Mouse (Mus musculus) kidney, postnatal 0 days (tissue): Measurements from ENCODE around the gene Mpig6b. TPM values are rescaled to one million over a fixed set of nuclear protein-coding genes. Genes with fewer than 3 reads are reported as not detected.

Experiments
- ATAC-seq: fragments of 200-750 bp; cut with Nextera tagmentation; replicated peaks from 2 replicates; pipeline ENCODE4 v1.8.0; 2017; ENCODE audit warnings: low read depth, moderate number of reproducible peaks, moderate TSS enrichment, moderate library complexity; ENCODE audit not compliant: low FRiP score
- DNase-seq: peaks from one replicate; pipeline ENCODE4 v3.0.0-alpha.2; 2016; ENCODE audit warnings: low spot score
- H3K27ac ChIP-seq: fragments of 300-500 bp; sonication (generic); 2 replicates; pipeline ENCODE4 v1.5.1; 2014; ENCODE audit warnings: mild to moderate bottlenecking
- H3K27me3 ChIP-seq: fragments of 300-500 bp; sonication (generic); 2 replicates; pipeline ENCODE4 v1.6.1; 2014; ENCODE audit warnings: low read length, mixed read lengths; ENCODE audit not compliant: insufficient read depth
- H3K36me3 ChIP-seq: fragments of 300-500 bp; sonication (generic); 2 replicates; pipeline ENCODE4 v1.6.1; 2014; ENCODE audit warnings: low read length, mixed read lengths; ENCODE audit not compliant: insufficient read depth
- H3K4me1 ChIP-seq: fragments of 300-500 bp; sonication (generic); replicated peaks from 2 replicates; pipeline ENCODE4 v1.6.1; 2014; ENCODE audit warnings: antibody characterized with exemption, low read length, mixed read lengths; ENCODE audit not compliant: insufficient read depth
- H3K4me2 ChIP-seq: fragments of 300-500 bp; sonication (generic); 2 replicates; pipeline ENCODE4 v1.6.1; 2014; ENCODE audit warnings: mild to moderate bottlenecking, low read length, moderate library complexity, mixed read lengths
- H3K4me3 ChIP-seq: fragments of 300-500 bp; sonication (generic); replicated peaks from 2 replicates; pipeline ENCODE4 v1.5.1; 2014; ENCODE audit warnings: low read depth, low read length
- H3K9ac ChIP-seq: fragments of 300-500 bp; sonication (generic); 2 replicates; pipeline ENCODE4 v1.6.1; 2014; ENCODE audit warnings: low read depth, low read length
- H3K9me3 ChIP-seq: fragments of 300-500 bp; sonication (generic); replicated peaks from 2 replicates; pipeline ENCODE4 v1.6.1; 2016; ENCODE audit warnings: low read length, inconsistent platforms, mixed read lengths
- CTCF ChIP-seq: IDR thresholded peaks from 2 replicates; pipeline ENCODE4 v1.5.1; 2016; ENCODE audit warnings: antibody characterized with exemption, low read depth, mild to moderate bottlenecking, moderate library complexity
- WGBS: fragments of 180-500 bp; shearing (Covaris S2); extraction: QIAGEN DNeasy Blood & Tissue Kit; methylation state at CpG from one replicate; pipeline ENCODE4 v1.1.7; 2014; 5-methylcytosine and 5-hydroxymethylcytosine counted together
- polyA plus RNA-seq: library from polyadenylated mRNA; unstranded; fragments of >200 nt; fragmentation: Nextera tagmentation; extraction: Ambion mirVana; gene quantifications from 2 replicates; pipeline ENCODE4 v1.2.1, GENCODE M21; 2015

Gene Mpig6b
- polyA plus RNA-seq, 1 experiment from 2014 or later = 0.36 TPM

DNA sequence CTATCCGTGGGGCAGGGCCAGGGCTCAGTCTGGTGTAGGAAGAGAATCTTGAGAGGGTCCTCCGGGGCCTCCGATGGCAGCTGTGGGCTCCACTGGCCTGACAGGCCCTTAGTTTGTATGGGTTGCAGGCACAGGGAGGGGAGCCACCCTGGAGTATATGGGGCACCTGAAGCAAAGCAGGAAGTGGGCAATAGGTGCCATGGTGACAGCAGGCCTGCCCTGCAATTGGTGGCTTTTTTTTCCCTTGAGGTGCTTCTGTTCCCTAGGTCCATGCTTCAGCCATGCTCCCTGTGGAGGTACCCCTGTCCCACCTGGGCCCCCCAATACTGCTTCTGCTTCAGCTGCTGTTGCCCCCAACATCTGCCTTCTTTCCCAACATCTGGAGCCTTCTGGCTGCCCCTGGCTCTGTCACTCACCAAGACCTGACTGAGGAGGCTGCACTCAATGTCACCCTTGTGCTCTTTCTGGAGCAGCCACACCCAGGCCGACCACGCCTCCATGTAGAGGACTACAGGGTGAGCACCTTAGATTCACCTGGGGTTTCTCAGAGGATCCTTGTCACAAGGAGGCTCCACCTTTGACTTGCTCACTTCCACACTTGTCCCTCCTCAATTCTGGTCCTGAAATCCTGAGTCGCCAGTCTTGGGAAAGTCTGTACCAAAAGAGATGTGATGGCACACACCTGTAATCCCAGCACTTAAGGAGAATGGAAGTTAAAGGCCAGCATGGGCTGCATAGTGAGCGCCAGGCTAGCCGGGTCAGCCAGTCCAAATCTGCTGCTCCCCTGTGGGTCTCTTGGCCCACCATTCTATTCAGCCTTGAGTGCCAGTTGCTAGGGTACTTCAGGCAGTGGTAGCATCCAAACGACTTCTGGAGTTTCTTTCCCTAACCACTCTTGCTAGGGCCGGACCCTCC lies 48.9 kb downstream of the Mpig6b start:
- Histone ChIP-seq H3K9ac (no peak overlapping the region), H3K36me3 (peaks cover 43% of the 10 kb centered on the region), H3K27ac (0 out of 2 replicates have a peak overlapping the region, but pooled peaks have one; percentile 8), H3K4me1 (no peaks in the 10 kb centered on the region), H3K4me3 (no peak overlapping the region), H3K4me2 (no peak overlapping the region), H3K9me3 (no peaks in the 10 kb centered on the region), H3K27me3 (no peaks in the 10 kb centered on the region)
- WGBS = 75% methylated on average over 10 of the region's 10 CpGs
- DNase-seq (no peak), ATAC-seq (no peak)
- TF ChIP-seq CTCF = no peak

DNA sequence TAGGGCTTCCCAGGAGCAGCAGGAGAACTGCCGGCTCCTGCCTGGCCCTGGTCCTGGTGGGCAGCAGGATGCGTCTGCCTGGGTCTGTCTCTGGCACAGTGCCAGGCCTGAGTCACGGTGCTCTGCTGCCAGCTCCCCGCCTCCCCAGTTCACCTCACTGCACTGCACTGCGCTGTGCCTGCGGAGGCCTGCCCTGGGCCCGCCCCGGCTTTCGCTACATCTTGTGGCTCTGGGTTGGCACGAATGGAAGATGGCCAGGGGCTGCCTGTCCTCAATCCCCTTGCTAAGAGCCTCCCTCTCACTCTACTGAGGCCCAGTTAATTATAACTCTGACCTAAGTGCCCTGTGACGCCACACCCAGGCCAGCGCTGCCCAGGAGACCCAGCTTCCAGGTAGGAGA lies 49.6 kb downstream of the Mpig6b start, which contains the start of gene Vwa7:
TSS of gene Vwa7 (plus strand) at position 204 of the 400 bp plus-strand sequence.
- ATAC-seq = peak; percentile 30
- H3K9me3 ChIP-seq = no peaks in the 10 kb centered on the region
- H3K4me3 ChIP-seq = no peak within 1 kb of the TSS
- H3K9ac ChIP-seq = no peak within 1 kb of the TSS
- 55% methylated on average over 12 of the region's 12 CpGs for WGBS
- no peak for TF ChIP-seq CTCF
- no peak within 1 kb of the TSS for H3K4me2 ChIP-seq
- 0 out of 2 replicates have a peak within 1 kb of the TSS, but pooled peaks have one; percentile 8 for H3K27ac ChIP-seq
- H3K27me3 ChIP-seq = no peaks in the 10 kb centered on the region
- no peak for DNase-seq
- peaks cover 50% of the 10 kb centered on the region for H3K36me3 ChIP-seq
- H3K4me1 ChIP-seq = no peaks in the 10 kb centered on the region

DNA sequence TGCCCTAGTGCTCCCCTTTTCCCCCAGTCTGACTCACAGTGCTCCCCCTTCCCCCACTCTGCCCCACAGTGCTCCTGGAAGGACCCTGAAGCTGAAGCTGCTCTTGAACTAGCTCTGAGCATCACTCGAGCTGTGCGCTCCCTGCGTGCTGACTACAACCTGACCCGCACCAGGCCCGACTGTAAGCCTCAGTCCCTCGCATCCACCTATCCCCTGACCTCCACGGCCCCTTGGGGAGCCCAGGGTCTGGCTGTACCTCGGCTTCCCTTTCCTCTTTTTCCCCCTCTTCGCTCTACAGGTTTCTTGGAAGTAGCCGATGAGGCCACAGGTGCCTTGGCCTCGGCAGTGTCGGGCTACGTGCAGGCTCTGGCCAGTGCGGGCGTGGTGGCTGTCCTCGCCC lies 50.7 kb downstream of the Mpig6b start:
- Histone ChIP-seq H3K4me2 (no peak overlapping the region), H3K4me1 (no peaks in the 10 kb centered on the region), H3K27me3 (no peaks in the 10 kb centered on the region), H3K4me3 (no peak overlapping the region), H3K9me3 (no peaks in the 10 kb centered on the region), H3K27ac (no peak overlapping the region), H3K36me3 (peaks cover 61% of the 10 kb centered on the region), H3K9ac (no peak overlapping the region)
- no peak for DNase-seq
- no peak for TF ChIP-seq CTCF
- WGBS = 89% methylated on average over 16 of the region's 16 CpGs
- ATAC-seq = no peak

GRCm38 (mm10) chr17:35013221-35013620 lies 52.8 kb downstream of the Mpig6b start:
- H3K9me3 ChIP-seq = no peaks in the 10 kb centered on the region
- no peak overlapping the region for H3K4me3 ChIP-seq
- H3K36me3 ChIP-seq = peaks cover 65% of the 10 kb centered on the region
- H3K27ac ChIP-seq = no peak overlapping the region
- no peak for TF ChIP-seq CTCF
- 76% methylated on average over 6 of the region's 6 CpGs for WGBS
- no peak overlapping the region for H3K4me2 ChIP-seq
- no peak overlapping the region for H3K9ac ChIP-seq
- H3K4me1 ChIP-seq = no peaks in the 10 kb centered on the region
- H3K27me3 ChIP-seq = no peaks in the 10 kb centered on the region
- no peak for DNase-seq
- ATAC-seq = no peak

Other genes starting within 250 kb of the Mpig6b start
- gene Stk19, start 229.2 kb downstream of the Mpig6b start, polyA plus RNA-seq = 30.3 and 30.8 TPM in 2 replicates
- gene Dxo, start 229.2 kb downstream of the Mpig6b start, polyA plus RNA-seq = 48.2 and 49.7 TPM in 2 replicates
- 36.8 and 37.3 TPM in 2 replicates for gene Skiv2l, start 216.0 kb downstream of the Mpig6b start, polyA plus RNA-seq
- gene Nelfe, start 215.8 kb downstream of the Mpig6b start, polyA plus RNA-seq = 73.5 and 79.5 TPM in 2 replicates
- 21.1 and 25.6 TPM in 2 replicates for gene Cfb, start 203.7 kb downstream of the Mpig6b start, polyA plus RNA-seq
- gene Zbtb12, start 186.7 kb downstream of the Mpig6b start, polyA plus RNA-seq = 2.3 and 3.4 TPM in 2 replicates
- gene Gm20547, start 184.1 kb downstream of the Mpig6b start, polyA plus RNA-seq = not detected in 2 replicates
- gene C2, start 167.9 kb downstream of the Mpig6b start, polyA plus RNA-seq = 7.0 and 7.4 TPM in 2 replicates
- 44.1 and 49.1 TPM in 2 replicates for gene Ehmt2, start 167.7 kb downstream of the Mpig6b start, polyA plus RNA-seq
- 24.2 and 27.3 TPM in 2 replicates for gene Slc44a4, start 151.7 kb downstream of the Mpig6b start, polyA plus RNA-seq
- gene Neu1, start 134.9 kb downstream of the Mpig6b start, polyA plus RNA-seq = 92.0 and 101 TPM in 2 replicates
- gene Hspa1b, start 106.9 kb downstream of the Mpig6b start, polyA plus RNA-seq = 2.2 and 2.6 TPM in 2 replicates
- not detected in 2 replicates for gene Gm20481, start 96.3 kb downstream of the Mpig6b start, polyA plus RNA-seq
- gene Hspa1a, start 94.0 kb downstream of the Mpig6b start, polyA plus RNA-seq = 22.4 and 23.5 TPM in 2 replicates
- gene Hspa1l, start 93.5 kb downstream of the Mpig6b start, polyA plus RNA-seq = 0.54 and 0.72 TPM in 2 replicates
- 133 and 141 TPM in 2 replicates for gene Lsm2, start 84.3 kb downstream of the Mpig6b start, polyA plus RNA-seq
- 61.3 and 63.3 TPM in 2 replicates for gene Vars, start 65.2 kb downstream of the Mpig6b start, polyA plus RNA-seq
- gene Vwa7, start 49.6 kb downstream of the Mpig6b start, polyA plus RNA-seq = 0.16 and 0.20 TPM in 2 replicates
- gene Sapcd1, start 38.2 kb downstream of the Mpig6b start, polyA plus RNA-seq = 2.3 and 3.7 TPM in 2 replicates
- 2.7 and 3.0 TPM in 2 replicates for gene Msh5, start 19.4 kb downstream of the Mpig6b start, polyA plus RNA-seq
- gene Clic1, start 16.2 kb downstream of the Mpig6b start, polyA plus RNA-seq = 266 and 282 TPM in 2 replicates
- gene Ddah2, start 7.1 kb downstream of the Mpig6b start, polyA plus RNA-seq = 227 and 244 TPM in 2 replicates
- gene Ly6g6c, start 796 bp downstream of the Mpig6b start, polyA plus RNA-seq = not detected in 2 replicates
- 1.3 and 1.6 TPM in 2 replicates for gene Ly6g6e, start 10.7 kb upstream of the Mpig6b start, polyA plus RNA-seq
- gene Ly6g6d, start 11.9 kb upstream of the Mpig6b start, polyA plus RNA-seq = 7.6 and 7.8 TPM in 2 replicates
- not detected in 2 replicates for gene Ly6g6f, start 19.4 kb upstream of the Mpig6b start, polyA plus RNA-seq
- gene Abhd16a, start 23.1 kb upstream of the Mpig6b start, polyA plus RNA-seq = 109 and 113 TPM in 2 replicates
- not detected in 2 replicates for gene Ly6g5c, start 42.1 kb upstream of the Mpig6b start, polyA plus RNA-seq
- gene Ly6g5b, start 49.2 kb upstream of the Mpig6b start, polyA plus RNA-seq = 0.69 and 1.1 TPM in 2 replicates
- gene Gpank1, start 55.3 kb upstream of the Mpig6b start, polyA plus RNA-seq = 14.6 and 15.2 TPM in 2 replicates
- 300 and 312 TPM in 2 replicates for gene Csnk2b, start 55.9 kb upstream of the Mpig6b start, polyA plus RNA-seq
- 10.5 and 11.9 TPM in 2 replicates for gene D17H6S53E, start 60.2 kb upstream of the Mpig6b start, polyA plus RNA-seq
- gene Apom, start 65.9 kb upstream of the Mpig6b start, polyA plus RNA-seq = 59.6 and 64.2 TPM in 2 replicates
- gene Bag6, start 69.0 kb upstream of the Mpig6b start, polyA plus RNA-seq = 46.0 and 50.2 TPM in 2 replicates
- 79.2 and 94.5 TPM in 2 replicates for gene Prrc2a, start 98.7 kb upstream of the Mpig6b start, polyA plus RNA-seq
- gene Aif1, start 109.9 kb upstream of the Mpig6b start, polyA plus RNA-seq = 13.1 and 14.8 TPM in 2 replicates
- gene Lst1, start 122.3 kb upstream of the Mpig6b start, polyA plus RNA-seq = 11.4 and 15.0 TPM in 2 replicates
- gene Ltb, start 128.3 kb upstream of the Mpig6b start, polyA plus RNA-seq = 0.98 and 1.0 TPM in 2 replicates
- gene Tnf, start 135.8 kb upstream of the Mpig6b start, polyA plus RNA-seq = 0.19 and 0.25 TPM in 2 replicates
- 0.15 TPM in 1 of 2 replicates, not detected in the other for gene Lta, start 139.2 kb upstream of the Mpig6b start, polyA plus RNA-seq
- 0.25 and 0.29 TPM in 2 replicates for gene Gm16181, start 154.7 kb upstream of the Mpig6b start, polyA plus RNA-seq
- gene Atp6v1g2, start 167.5 kb upstream of the Mpig6b start, polyA plus RNA-seq = 6.6 and 6.7 TPM in 2 replicates
- 11.7 and 14.5 TPM in 2 replicates for gene Nfkbil1, start 169.6 kb upstream of the Mpig6b start, polyA plus RNA-seq
- 303 and 329 TPM in 2 replicates for gene Ddx39b, start 175.6 kb upstream of the Mpig6b start, polyA plus RNA-seq
- 111 and 125 TPM in 2 replicates for gene H2-D1, start 196.5 kb upstream of the Mpig6b start, polyA plus RNA-seq